Mouse (Mus musculus) macrophage (primary cell): ENCODE measurements around the gene Myh1. TPM values are rescaled to one million over a fixed set of nuclear protein-coding genes. Genes with fewer than 3 reads are reported as not detected.

Source experiments
- polyA plus RNA-seq: library from polyadenylated mRNA; stranded (reverse); fragments of 250-400 nt; gene quantifications from 3 replicates; pipeline ENCODE4 v1.2.4, GENCODE M21; 2018; ENCODE audit warnings: inconsistent platforms

Myh1 gene
- polyA plus RNA-seq, 1 experiment from 2014 or later: not detected

Other genes with a start within 250 kb of the Myh1 start
- gene Tmem238l, start 243.4 kb upstream of the Myh1 start, polyA plus RNA-seq: not detected in 3 replicates
- gene Tmem220, start 174.9 kb upstream of the Myh1 start, polyA plus RNA-seq: 5.1 to 13.2 TPM (median 8.5 TPM) in 3 replicates
- gene Adprm, start 147.5 kb upstream of the Myh1 start, polyA plus RNA-seq: 15.4 to 24.5 TPM (median 17.3 TPM) in 3 replicates
- 8.3 to 14.2 TPM (median 13.6 TPM) in 3 replicates for gene Sco1, start 147.4 kb upstream of the Myh1 start, polyA plus RNA-seq
- 0.03 TPM in 1 of 3 replicates, not detected in the others for gene Myh3, start 121.8 kb upstream of the Myh1 start, polyA plus RNA-seq
- gene Myh2, start 29.0 kb upstream of the Myh1 start, polyA plus RNA-seq: not detected in 3 replicates
- not detected in 3 replicates for gene Myh4, start 38.0 kb downstream of the Myh1 start, polyA plus RNA-seq
- not detected in 3 replicates for gene Myh8, start 77.1 kb downstream of the Myh1 start, polyA plus RNA-seq
- gene Myh13, start 121.6 kb downstream of the Myh1 start, polyA plus RNA-seq: not detected in 3 replicates